Mouse (Mus musculus): ENCODE measurements around the gene Actr1a. TPM values are rescaled to one million over a fixed set of nuclear protein-coding genes. Genes with fewer than 3 reads are reported as not detected.

Gene Actr1a
- polyA plus RNA-seq, 1 experiment, result 196 TPM

- no peaks in the 10 kb centered on the region for H3K27me3 ChIP-seq (ENCODE audit: control insufficient read depth, insufficient read depth, low read length)
- DNase-seq, result peak; percentile 96 to 97
- under 1% methylated on average over 81 of the region's 81 CpGs for WGBS
- H3K4me1 ChIP-seq (ENCODE audit: control insufficient read depth, insufficient read depth, low read length), result peaks cover 22% of the 10 kb centered on the region
- peak within 1 kb of the TSS; percentile 84 for H3K27ac ChIP-seq (ENCODE audit: insufficient read depth, low read length)
- TF ChIP-seq POLR2A (IDR thresholded peaks at IDR 0.05; ENCODE audit: borderline replicate concordance, insufficient read depth, low read length) (peak; percentile 90), CTCF (IDR thresholded peaks at IDR 0.05; ENCODE audit: borderline replicate concordance, insufficient read depth, low read depth, low read length) (no peak)
- peak within 1 kb of the TSS; percentile 76 for H3K4me3 ChIP-seq (replicated peaks; ENCODE audit: insufficient read depth, low read depth, low read length)
These were observed 67.2 kb downstream of the Actr1a start, which contains the start of gene Fbxl15 for GRCm38 (mm10) chr19:46328081-46329030. Fbxl15 (plus strand) TSS chr19:46328184.

GRCm38 (mm10) chr19:46327531-46328064 is 68.0 kb downstream of the Actr1a start:
- Histone ChIP-seq H3K4me1 (ENCODE audit: control insufficient read depth, insufficient read depth, low read length) (peaks cover 22% of the 10 kb centered on the region), H3K4me3 (replicated peaks; ENCODE audit: insufficient read depth, low read depth, low read length) (peak overlapping the region; percentile 76), H3K27ac (ENCODE audit: insufficient read depth, low read length) (peak overlapping the region; percentile 84), H3K27me3 (ENCODE audit: control insufficient read depth, insufficient read depth, low read length) (no peaks in the 10 kb centered on the region)
- DNase-seq, result peak in 1 of 2 experiments; percentile 38
- WGBS, result 16% methylated on average over 14 of the region's 14 CpGs
- TF ChIP-seq POLR2A (IDR thresholded peaks at IDR 0.05; ENCODE audit: borderline replicate concordance, insufficient read depth, low read length), result no peak
- no peak for TF ChIP-seq CTCF (IDR thresholded peaks at IDR 0.05; ENCODE audit: borderline replicate concordance, insufficient read depth, low read depth, low read length)

Other genes starting within 250 kb of the Actr1a start
- 0.14 and 0.31 TPM in 2 replicates for gene Pitx3, start 247.4 kb downstream of the Actr1a start, polyA plus RNA-seq (2012; rRNA removed)
- gene Gbf1, start 243.2 kb downstream of the Actr1a start, polyA plus RNA-seq (2012; rRNA removed), result 85.3 and 91.0 TPM in 2 replicates
- 4.2 TPM in 2 replicates for gene Nfkb2, start 91.4 kb downstream of the Actr1a start, polyA plus RNA-seq (2012; rRNA removed)
- gene Psd, start 68.6 kb downstream of the Actr1a start, polyA plus RNA-seq (2012; rRNA removed), result 194 and 207 TPM in 2 replicates
- gene Fbxl15, start 67.6 kb downstream of the Actr1a start, polyA plus RNA-seq (2012; rRNA removed), result 38.8 and 41.7 TPM in 2 replicates
- 258 and 262 TPM in 2 replicates for gene Cuedc2, start 57.0 kb downstream of the Actr1a start, polyA plus RNA-seq (2012; rRNA removed)
- 32.3 and 32.9 TPM in 2 replicates for gene Mfsd13a, start 54.6 kb downstream of the Actr1a start, polyA plus RNA-seq (2012; rRNA removed)
- gene 2310034G01Rik, start 45.4 kb downstream of the Actr1a start, polyA plus RNA-seq (2012; rRNA removed), result 1.7 and 2.2 TPM in 2 replicates
- 15.0 and 16.2 TPM in 2 replicates for gene Sufu, start 1.1 kb upstream of the Actr1a start, polyA plus RNA-seq (2012; rRNA removed)
- gene Trim8, start 106.0 kb upstream of the Actr1a start, polyA plus RNA-seq (2012; rRNA removed), result 40.3 and 43.4 TPM in 2 replicates
- gene Arl3, start 177.4 kb upstream of the Actr1a start, polyA plus RNA-seq (2012; rRNA removed), result 205 and 227 TPM in 2 replicates
- gene Sfxn2, start 177.6 kb upstream of the Actr1a start, polyA plus RNA-seq (2012; rRNA removed), result 7.0 and 7.7 TPM in 2 replicates
- gene Wbp1l, start 203.3 kb upstream of the Actr1a start, polyA plus RNA-seq (2012; rRNA removed), result 24.9 and 28.3 TPM in 2 replicates

All from cerebellum, adult 2 months (tissue).